Mouse (Mus musculus) ovary, adult 2 months (tissue): ENCODE results near the gene C1qbp. TPM values are rescaled to one million over a fixed set of nuclear protein-coding genes. Genes with fewer than 3 reads are reported as not detected.

Experiments used
- polyA plus RNA-seq: library from polyadenylated mRNA; depleted of rRNA; stranded (reverse); fragments of >200 nt; gene quantifications from 2 replicates; pipeline ENCODE4 v1.2.3, GENCODE M21; 2012; rRNA removed

The C1qbp gene
- 270 and 676 TPM in 2 replicates for polyA plus RNA-seq

DNA sequence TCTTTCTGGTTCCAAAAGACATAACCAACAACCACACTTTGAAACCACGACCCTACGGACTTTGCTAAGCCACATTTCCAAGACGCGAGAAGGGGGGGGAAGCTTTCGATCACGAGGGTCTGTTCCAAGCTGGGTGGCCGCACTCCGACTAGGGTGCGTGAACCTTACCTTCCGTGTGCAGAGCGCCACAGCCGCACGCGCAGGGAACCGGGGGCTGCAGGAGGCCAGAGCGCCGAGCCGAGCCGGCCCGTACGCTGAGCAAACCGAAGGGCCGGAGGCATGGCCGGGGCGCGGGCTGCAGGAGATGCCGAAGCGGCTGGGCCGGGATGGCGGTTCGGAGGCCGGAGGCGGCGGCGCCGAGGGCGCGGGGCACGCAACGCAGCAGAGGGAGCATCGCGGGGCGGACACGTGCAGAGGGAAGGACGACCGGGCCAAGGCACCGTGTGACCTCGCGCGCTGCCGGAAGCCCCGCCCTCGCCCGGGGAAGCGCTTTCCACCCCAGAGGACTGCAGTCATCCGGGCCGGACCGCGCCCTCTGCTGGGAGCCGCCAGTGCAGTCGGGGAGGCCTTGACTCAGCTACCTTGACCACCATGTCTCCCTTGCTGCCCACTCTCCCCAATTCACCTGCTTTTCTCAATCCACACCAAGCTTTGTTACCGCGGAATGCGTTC lies at the start of gene C1qbp:
Gene C1qbp (minus strand): TSS at position 470 of the 672 bp plus-strand sequence.

DNA sequence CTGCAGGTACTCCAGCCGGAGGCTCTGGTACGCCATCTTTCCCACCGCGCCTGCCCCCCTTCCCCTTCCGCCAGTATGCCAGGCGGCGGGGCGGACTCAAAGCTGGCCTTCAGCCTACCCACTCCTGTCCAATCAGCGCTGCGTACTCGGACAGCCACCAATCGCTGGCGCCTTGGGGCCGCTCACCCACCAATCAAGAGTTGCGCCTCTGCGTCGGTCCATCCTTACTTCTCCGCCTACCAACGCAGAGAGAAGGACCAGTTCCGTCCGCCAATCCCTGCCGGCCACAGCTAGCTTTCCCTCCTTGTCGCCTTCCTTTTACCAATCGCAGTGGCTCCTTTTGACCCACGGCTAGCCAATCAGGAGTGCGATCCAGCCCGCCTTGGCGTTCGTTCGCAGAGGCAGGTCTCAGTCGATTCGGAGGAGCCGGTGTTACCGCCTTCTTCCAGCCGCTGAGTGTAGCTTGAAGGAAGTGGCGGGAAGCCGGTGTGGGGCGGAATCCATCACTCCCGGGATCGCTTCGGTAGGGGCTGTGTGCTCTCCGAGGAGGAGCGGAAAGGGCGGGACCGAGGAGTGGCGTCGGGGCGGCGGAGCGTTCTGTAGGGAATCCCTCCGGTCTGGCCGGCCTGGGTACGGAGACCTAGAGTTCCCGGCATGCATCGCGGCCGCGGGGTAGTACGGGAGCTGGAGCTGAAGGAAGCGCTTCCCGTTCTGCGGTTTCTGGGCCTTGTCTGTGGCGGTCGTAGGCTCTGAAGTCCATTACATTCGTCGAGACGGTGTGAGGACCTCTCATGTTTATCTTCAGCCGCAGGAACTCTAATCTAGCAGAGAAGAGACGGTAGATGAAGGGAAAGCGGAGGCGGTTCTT lies 36.6 kb upstream of the C1qbp start, which contains the start of the genes Mis12 and Derl2:
Gene Mis12 (plus strand): TSS at position 411 of the 868 bp plus-strand sequence.
Gene Derl2 (minus strand): TSS at position 641 of the 868 bp plus-strand sequence.

GRCm38 (mm10) chr11:71004316-71004773 lies 21.5 kb upstream of the C1qbp start, which contains the start of gene Dhx33:
Gene Dhx33, minus strand, starts transcription at chr11:71004437.

DNA sequence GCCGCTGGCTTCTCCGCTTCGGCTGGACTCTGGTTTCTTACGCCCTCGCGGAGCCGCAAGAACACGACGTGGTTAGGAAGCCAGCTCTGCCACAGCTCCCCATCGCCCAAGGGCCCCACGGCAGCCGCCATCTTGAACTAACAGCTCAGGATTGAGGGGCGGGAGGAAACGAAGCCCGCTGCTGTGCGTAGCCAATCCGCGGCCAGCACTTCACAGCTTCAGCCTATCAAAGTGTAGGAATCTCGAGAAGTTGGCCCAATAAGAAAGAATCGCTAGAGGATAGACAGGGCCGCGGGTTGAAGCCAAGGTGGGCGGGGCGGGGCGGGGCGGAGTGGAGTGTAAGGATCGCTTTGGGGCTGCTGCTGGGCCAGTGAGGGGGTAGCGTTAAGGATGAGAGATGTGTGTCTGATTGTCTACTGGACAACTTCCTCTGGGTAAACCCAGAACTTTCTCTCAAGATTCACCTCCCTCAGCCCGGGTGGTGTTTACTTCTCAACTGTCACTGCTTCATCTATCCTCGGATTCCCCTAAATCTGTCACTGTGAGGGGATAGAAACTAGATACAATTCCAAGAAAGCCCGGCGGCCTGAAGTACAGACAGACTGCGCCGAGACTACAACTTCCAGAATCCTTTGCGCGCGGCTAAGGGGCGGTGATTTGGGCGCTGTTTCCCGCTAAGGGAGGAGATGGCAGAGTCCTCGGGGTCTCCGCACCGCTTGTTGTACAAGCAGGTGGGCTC lies 12.8 kb downstream of the C1qbp start, which contains the start of the genes Nup88 and Rpain:
Gene Nup88 (minus strand): TSS at position 153 of the 739 bp plus-strand sequence.
Gene Rpain (plus strand): TSS at position 393 of the 739 bp plus-strand sequence.

Other genes with a start within 250 kb of the C1qbp start
- gene Zfp3, start 218.8 kb downstream of the C1qbp start, polyA plus RNA-seq, result 1.9 and 2.1 TPM in 2 replicates
- 0.83 and 0.85 TPM in 2 replicates for gene Scimp, start 170.4 kb downstream of the C1qbp start, polyA plus RNA-seq
- gene Rabep1, start 138.2 kb downstream of the C1qbp start, polyA plus RNA-seq, result 3.2 and 9.1 TPM in 2 replicates
- gene Nup88, start 13.1 kb downstream of the C1qbp start, polyA plus RNA-seq, result 24.5 and 25.8 TPM in 2 replicates
- gene Rpain, start 12.8 kb downstream of the C1qbp start, polyA plus RNA-seq, result 23.5 and 27.8 TPM in 2 replicates
- 37.5 TPM in 2 replicates for gene Dhx33, start 21.4 kb upstream of the C1qbp start, polyA plus RNA-seq
- 2.0 and 2.9 TPM in 2 replicates for gene Mis12, start 36.6 kb upstream of the C1qbp start, polyA plus RNA-seq
- 4.6 and 5.7 TPM in 2 replicates for gene Derl2, start 36.8 kb upstream of the C1qbp start, polyA plus RNA-seq
- 3.8 and 4.0 TPM in 2 replicates for gene 6330403K07Rik, start 50.5 kb upstream of the C1qbp start, polyA plus RNA-seq
- gene Nlrp1a, start 161.7 kb upstream of the C1qbp start, polyA plus RNA-seq, result 0.05 TPM in 2 replicates
- 0.09 and 0.15 TPM in 2 replicates for gene Nlrp1b, start 247.7 kb upstream of the C1qbp start, polyA plus RNA-seq